Mouse (Mus musculus): Measurements from ENCODE around the gene Dstn. TPM values are rescaled to one million over a fixed set of nuclear protein-coding genes. Genes with fewer than 3 reads are reported as not detected.
A peak's percentile ranks its signal among the peaks of the same experiment; 100 is the strongest.

Gene Dstn
- total and polyA plus RNA-seq, 2 experiments from 2014 or later, result 244 to 413 TPM

GRCm38 (mm10) chr2:143970841-143971240, 55.7 kb downstream of the Dstn start:
- Histone ChIP-seq H3K4me1 (ENCODE audit: insufficient read depth, low read length) (no peaks in the 10 kb centered on the region), H3K9ac (replicated peaks; ENCODE audit: low read length, poor library complexity, severe bottlenecking) (no peak overlapping the region), H3K27ac (ENCODE audit: low read depth, low read length) (no peak overlapping the region), H3K36me3 (ENCODE audit: insufficient read depth, low read length) (peaks cover 39% of the 10 kb centered on the region), H3K9me3 (ENCODE audit: low read length) (no peaks in the 10 kb centered on the region), H3K27me3 (ENCODE audit: insufficient read depth, low read length) (no peaks in the 10 kb centered on the region), H3K4me2 (ENCODE audit: low read depth, low read length, poor library complexity, severe bottlenecking) (no peak overlapping the region), H3K4me3 (ENCODE audit: low read depth, low read length) (no peak overlapping the region)
- DNase-seq (ENCODE audit: low spot score), result no peak
- no peak for TF ChIP-seq CTCF (IDR thresholded peaks at IDR 0.05)
- 88% methylated on average over 2 of the region's 2 CpGs for WGBS
- ATAC-seq (ENCODE audit: low FRiP score), result no peak

- peaks cover 28% of the 10 kb centered on the region for H3K36me3 ChIP-seq (ENCODE audit: insufficient read depth, low read length)
- ATAC-seq (ENCODE audit: low FRiP score) (no peak), DNase-seq (ENCODE audit: low spot score) (no peak)
- no peak for TF ChIP-seq CTCF (IDR thresholded peaks at IDR 0.05)
- no peak overlapping the region for H3K4me2 ChIP-seq (ENCODE audit: low read depth, low read length, poor library complexity, severe bottlenecking)
- no peaks in the 10 kb centered on the region for H3K4me1 ChIP-seq (ENCODE audit: insufficient read depth, low read length)
- H3K27ac ChIP-seq (ENCODE audit: low read depth, low read length), result no peak overlapping the region
- no peaks in the 10 kb centered on the region for H3K27me3 ChIP-seq (ENCODE audit: insufficient read depth, low read length)
- no peak overlapping the region for H3K4me3 ChIP-seq (ENCODE audit: low read depth, low read length)
- no peak overlapping the region for H3K9ac ChIP-seq (replicated peaks; ENCODE audit: low read length, poor library complexity, severe bottlenecking)
- 77% methylated on average over 2 of the region's 2 CpGs for WGBS
- no peaks in the 10 kb centered on the region for H3K9me3 ChIP-seq (ENCODE audit: low read length)
Measured at GRCm38 (mm10) chr2:143971887-143972286, 56.8 kb downstream of the Dstn start.

- no peak for ATAC-seq (ENCODE audit: low FRiP score)
- Histone ChIP-seq H3K27ac (ENCODE audit: low read depth, low read length) (no peak overlapping the region), H3K9me3 (ENCODE audit: low read length) (no peaks in the 10 kb centered on the region), H3K4me2 (ENCODE audit: low read depth, low read length, poor library complexity, severe bottlenecking) (no peak overlapping the region), H3K27me3 (ENCODE audit: insufficient read depth, low read length) (no peaks in the 10 kb centered on the region), H3K9ac (replicated peaks; ENCODE audit: low read length, poor library complexity, severe bottlenecking) (no peak overlapping the region), H3K36me3 (ENCODE audit: insufficient read depth, low read length) (peaks cover 17% of the 10 kb centered on the region), H3K4me3 (ENCODE audit: low read depth, low read length) (no peak overlapping the region), H3K4me1 (ENCODE audit: insufficient read depth, low read length) (no peaks in the 10 kb centered on the region)
- TF ChIP-seq CTCF (IDR thresholded peaks at IDR 0.05), result no peak
- no peak for DNase-seq (ENCODE audit: low spot score)
- 90% methylated on average over 7 of the region's 7 CpGs for WGBS
Measured at GRCm38 (mm10) chr2:143973161-143973560, 58.0 kb downstream of the Dstn start.

- peaks cover 7% of the 10 kb centered on the region for H3K36me3 ChIP-seq (ENCODE audit: insufficient read depth, low read length)
Measured at GRCm38 (mm10) chr2:143975146-143975649, 60.1 kb downstream of the Dstn start.

GRCm38 (mm10) chr2:143978444-143979147, 63.5 kb downstream of the Dstn start:
- Histone ChIP-seq H3K4me3 (ENCODE audit: low read depth, low read length) (no peak overlapping the region), H3K27ac (ENCODE audit: low read depth, low read length) (no peak overlapping the region), H3K36me3 (ENCODE audit: insufficient read depth, low read length) (no peaks in the 10 kb centered on the region), H3K9me3 (ENCODE audit: low read length) (no peaks in the 10 kb centered on the region), H3K4me2 (ENCODE audit: low read depth, low read length, poor library complexity, severe bottlenecking) (no peak overlapping the region), H3K9ac (replicated peaks; ENCODE audit: low read length, poor library complexity, severe bottlenecking) (no peak overlapping the region), H3K4me1 (ENCODE audit: insufficient read depth, low read length) (no peaks in the 10 kb centered on the region), H3K27me3 (ENCODE audit: insufficient read depth, low read length) (no peaks in the 10 kb centered on the region)
- ATAC-seq (ENCODE audit: low FRiP score), result no peak
- TF ChIP-seq CTCF (IDR thresholded peaks at IDR 0.05), result peak; percentile 26; the same call in 1 of the 2 replicates
- WGBS, result 93% methylated on average over 8 of the region's 8 CpGs
- DNase-seq (ENCODE audit: low spot score), result no peak

More at GRCm38 (mm10) chr2:143975146-143975649, 60.1 kb downstream of the Dstn start:
- no peak overlapping the region for H3K9ac ChIP-seq (replicated peaks; ENCODE audit: low read length, poor library complexity, severe bottlenecking)
- no peak for DNase-seq (ENCODE audit: low spot score)
- no peak overlapping the region for H3K27ac ChIP-seq (ENCODE audit: low read depth, low read length)
- H3K27me3 ChIP-seq (ENCODE audit: insufficient read depth, low read length), result no peaks in the 10 kb centered on the region
- no peaks in the 10 kb centered on the region for H3K4me1 ChIP-seq (ENCODE audit: insufficient read depth, low read length)
- no peak overlapping the region for H3K4me2 ChIP-seq (ENCODE audit: low read depth, low read length, poor library complexity, severe bottlenecking)
- ATAC-seq (ENCODE audit: low FRiP score), result no peak
- H3K9me3 ChIP-seq (ENCODE audit: low read length), result no peaks in the 10 kb centered on the region
- TF ChIP-seq CTCF (IDR thresholded peaks at IDR 0.05), result no peak
- no peak overlapping the region for H3K4me3 ChIP-seq (ENCODE audit: low read depth, low read length)
- WGBS, result over 99% methylated on average over 5 of the region's 5 CpGs

- H3K4me1 ChIP-seq (ENCODE audit: insufficient read depth, low read length), result no peaks in the 10 kb centered on the region
- H3K36me3 ChIP-seq (ENCODE audit: insufficient read depth, low read length), result peaks cover 5% of the 10 kb centered on the region; the same call in 1 of the 2 replicates
- TF ChIP-seq CTCF (IDR thresholded peaks at IDR 0.05), result peak; percentile 95
- WGBS, result 40% methylated on average over 6 of the region's 6 CpGs
- H3K4me3 ChIP-seq (ENCODE audit: low read depth, low read length), result no peak overlapping the region
- DNase-seq (ENCODE audit: low spot score), result peak; percentile 84
- H3K9me3 ChIP-seq (ENCODE audit: low read length), result no peaks in the 10 kb centered on the region
- no peak overlapping the region for H3K27ac ChIP-seq (ENCODE audit: low read depth, low read length)
- no peaks in the 10 kb centered on the region for H3K27me3 ChIP-seq (ENCODE audit: insufficient read depth, low read length)
- no peak overlapping the region for H3K9ac ChIP-seq (replicated peaks; ENCODE audit: low read length, poor library complexity, severe bottlenecking)
- no peak overlapping the region for H3K4me2 ChIP-seq (ENCODE audit: low read depth, low read length, poor library complexity, severe bottlenecking)
- ATAC-seq (ENCODE audit: low FRiP score), result peak; percentile 86; the same call in 1 of the 2 replicates
Measured at GRCm38 (mm10) chr2:143980781-143981398, 65.8 kb downstream of the Dstn start.
